Mouse (Mus musculus) megakaryocyte, embryonic 14.5 days (primary cell): ENCODE results near the gene Mmp20. TPM values are rescaled to one million over a fixed set of nuclear protein-coding genes. Genes with fewer than 3 reads are reported as not detected.
A peak's percentile ranks its signal among the peaks of the same experiment; 100 is the strongest.

Source experiments
- H3K27me3 ChIP-seq: replicated peaks from 2 replicates; pipeline ENCODE3; 2012; ENCODE audit warnings: inconsistent platforms
- H3K36me3 ChIP-seq: replicated peaks from 2 replicates; pipeline ENCODE3; 2012; ENCODE audit warnings: low read length, inconsistent platforms, mixed read lengths
- H3K4me1 ChIP-seq: 2 replicates; pipeline ENCODE4 v1.6.1; 2012; ENCODE audit warnings: inconsistent platforms
- H3K4me3 ChIP-seq: replicated peaks from 2 replicates; pipeline ENCODE3; 2012; ENCODE audit warnings: moderate library complexity, mild to moderate bottlenecking, inconsistent platforms
- H3K9me3 ChIP-seq: 2 replicates; pipeline ENCODE4 v1.6.1; 2012; ENCODE audit warnings: inconsistent platforms
- FLI1 ChIP-seq: IDR thresholded peaks from 2 replicates; pipeline ENCODE4 v1.6.1; 2012; ENCODE audit warnings: low read length, inconsistent platforms, mixed read lengths
- GATA1 ChIP-seq: IDR thresholded peaks from 3 replicates; pipeline ENCODE4 v1.6.1; 2012; ENCODE audit warnings: mixed read lengths, low read length, inconsistent platforms, borderline replicate concordance
- polyA plus RNA-seq: library from polyadenylated mRNA; stranded (reverse); fragments of >175 nt; gene quantifications from 2 replicates; pipeline ENCODE4 v1.2.3, GENCODE M21; 2012; ENCODE audit warnings: low replicate concordance; ENCODE audit not compliant: insufficient read depth

The Mmp20 gene
- polyA plus RNA-seq, 1 experiment = not detected

GRCm38 (mm10) chr9:7686024-7686423 lies 58.0 kb downstream of the Mmp20 start:
- Histone ChIP-seq H3K4me1 (peaks cover 26% of the 10 kb centered on the region), H3K9me3 (peaks cover 5% of the 10 kb centered on the region; the same call in 1 of the 2 replicates), H3K4me3 (no peak overlapping the region), H3K36me3 (no peaks in the 10 kb centered on the region), H3K27me3 (peaks cover 20% of the 10 kb centered on the region)
- TF ChIP-seq FLI1 (no peak), GATA1 (no peak)

- Histone ChIP-seq H3K27me3 (peaks cover 13% of the 10 kb centered on the region), H3K4me3 (peak overlapping the region; percentile 29), H3K36me3 (no peaks in the 10 kb centered on the region), H3K9me3 (peaks cover 5% of the 10 kb centered on the region; the same call in 1 of the 2 replicates), H3K4me1 (peaks cover 29% of the 10 kb centered on the region)
- TF ChIP-seq GATA1 (no peak), FLI1 (no peak)
These were observed 61.8 kb downstream of the Mmp20 start for GRCm38 (mm10) chr9:7689799-7690198.

- Histone ChIP-seq H3K4me1 (peaks cover 23% of the 10 kb centered on the region), H3K9me3 (no peaks in the 10 kb centered on the region), H3K36me3 (no peaks in the 10 kb centered on the region), H3K27me3 (peaks cover 11% of the 10 kb centered on the region), H3K4me3 (no peak within 1 kb of the TSS)
- TF ChIP-seq FLI1 = no peak
- TF ChIP-seq GATA1 = no peak
These were observed 63.8 kb downstream of the Mmp20 start, which contains the start of gene Mmp7 for GRCm38 (mm10) chr9:7691790-7692189. TSS of gene Mmp7 (plus strand) at chr9:7692090.

GRCm38 (mm10) chr9:7693961-7694360 lies 65.9 kb downstream of the Mmp20 start:
- peaks cover 2% of the 10 kb centered on the region; the same call in 1 of the 2 replicates for H3K9me3 ChIP-seq
- no peaks in the 10 kb centered on the region for H3K36me3 ChIP-seq
- no peak for TF ChIP-seq GATA1
- TF ChIP-seq FLI1 = no peak
- peaks cover 5% of the 10 kb centered on the region for H3K27me3 ChIP-seq
- peaks cover 20% of the 10 kb centered on the region for H3K4me1 ChIP-seq
- H3K4me3 ChIP-seq = no peak overlapping the region

GRCm38 (mm10) chr9:7695646-7696045 lies 67.6 kb downstream of the Mmp20 start:
- H3K27me3 ChIP-seq = peaks cover 7% of the 10 kb centered on the region
- peaks cover 2% of the 10 kb centered on the region; the same call in 1 of the 2 replicates for H3K9me3 ChIP-seq
- TF ChIP-seq FLI1 = no peak
- no peak for TF ChIP-seq GATA1
- no peaks in the 10 kb centered on the region for H3K36me3 ChIP-seq
- H3K4me3 ChIP-seq = no peak overlapping the region
- peaks cover 5% of the 10 kb centered on the region for H3K4me1 ChIP-seq

- Histone ChIP-seq H3K9me3 (no peaks in the 10 kb centered on the region), H3K27me3 (peaks cover 2% of the 10 kb centered on the region), H3K4me1 (peaks cover 12% of the 10 kb centered on the region), H3K4me3 (no peak overlapping the region), H3K36me3 (no peaks in the 10 kb centered on the region)
- no peak for TF ChIP-seq FLI1
- no peak for TF ChIP-seq GATA1
These were observed 80.7 kb downstream of the Mmp20 start for GRCm38 (mm10) chr9:7708698-7709097.

GRCm38 (mm10) chr9:7711196-7711595 lies 83.2 kb downstream of the Mmp20 start:
- Histone ChIP-seq H3K36me3 (no peaks in the 10 kb centered on the region), H3K4me1 (peaks cover 28% of the 10 kb centered on the region), H3K9me3 (no peaks in the 10 kb centered on the region), H3K4me3 (no peak overlapping the region), H3K27me3 (peaks cover 2% of the 10 kb centered on the region)
- TF ChIP-seq FLI1 = no peak
- no peak for TF ChIP-seq GATA1

GRCm38 (mm10) chr9:7714062-7714907 lies 86.3 kb downstream of the Mmp20 start:
- Histone ChIP-seq H3K4me1 (peaks cover 26% of the 10 kb centered on the region), H3K4me3 (peak overlapping the region; percentile 14), H3K36me3 (no peaks in the 10 kb centered on the region), H3K27me3 (peaks cover 2% of the 10 kb centered on the region), H3K9me3 (no peaks in the 10 kb centered on the region)
- TF ChIP-seq FLI1 (no peak), GATA1 (no peak)

- TF ChIP-seq GATA1 (no peak), FLI1 (no peak)
- H3K36me3 ChIP-seq = no peaks in the 10 kb centered on the region
- H3K9me3 ChIP-seq = no peaks in the 10 kb centered on the region
- H3K4me3 ChIP-seq = peak overlapping the region; percentile 14
- H3K27me3 ChIP-seq = peaks cover 2% of the 10 kb centered on the region
- H3K4me1 ChIP-seq = peaks cover 26% of the 10 kb centered on the region
These were observed 86.8 kb downstream of the Mmp20 start for GRCm38 (mm10) chr9:7714908-7715175.

GRCm38 (mm10) chr9:7721543-7721942 lies 93.5 kb downstream of the Mmp20 start:
- Histone ChIP-seq H3K4me1 (peaks cover 23% of the 10 kb centered on the region), H3K9me3 (no peaks in the 10 kb centered on the region), H3K4me3 (no peak overlapping the region), H3K36me3 (no peaks in the 10 kb centered on the region), H3K27me3 (no peaks in the 10 kb centered on the region)
- TF ChIP-seq GATA1 (no peak), FLI1 (no peak)

Other genes starting within 250 kb of the Mmp20 start
- not detected in 2 replicates for gene Mmp1b, start 240.2 kb upstream of the Mmp20 start, polyA plus RNA-seq
- not detected in 2 replicates for gene Mmp3, start 182.4 kb upstream of the Mmp20 start, polyA plus RNA-seq
- gene Mmp10, start 125.9 kb upstream of the Mmp20 start, polyA plus RNA-seq = not detected in 2 replicates
- 1.4 TPM in 1 of 2 replicates, not detected in the other for gene Mmp8, start 69.8 kb upstream of the Mmp20 start, polyA plus RNA-seq
- gene Mmp27, start 56.8 kb upstream of the Mmp20 start, polyA plus RNA-seq = not detected in 2 replicates
- not detected in 2 replicates for gene Mmp7, start 63.9 kb downstream of the Mmp20 start, polyA plus RNA-seq
- gene Tmem123, start 135.8 kb downstream of the Mmp20 start, polyA plus RNA-seq = 75.8 and 82.1 TPM in 2 replicates
- gene Birc2, start 208.8 kb downstream of the Mmp20 start, polyA plus RNA-seq = 3.8 TPM in 1 of 2 replicates, not detected in the other
- gene Birc3, start 245.0 kb downstream of the Mmp20 start, polyA plus RNA-seq = 5.7 and 6.0 TPM in 2 replicates